Mouse (Mus musculus): ENCODE measurements at regions not wholly inside any gene's neighbourhood (a gene's known extent, or its start where the extent isn't known, plus 50 kb on each side); places are given as distances from the start of the nearest gene placed in this dataset.
"Not testable (repeated sequence)": the region's sequence is repeated elsewhere in the genome, so short reads cannot be mapped to it uniquely, and the experiment has no call there.

GRCm38 (mm10) chr14:96908737-96909136, 389.8 kb upstream of the Klhl1 start:
- no peak for DNase-seq

- DNase-seq = no peak
Measured at GRCm38 (mm10) chr14:96879701-96880100, 360.8 kb upstream of the Klhl1 start.

DNA sequence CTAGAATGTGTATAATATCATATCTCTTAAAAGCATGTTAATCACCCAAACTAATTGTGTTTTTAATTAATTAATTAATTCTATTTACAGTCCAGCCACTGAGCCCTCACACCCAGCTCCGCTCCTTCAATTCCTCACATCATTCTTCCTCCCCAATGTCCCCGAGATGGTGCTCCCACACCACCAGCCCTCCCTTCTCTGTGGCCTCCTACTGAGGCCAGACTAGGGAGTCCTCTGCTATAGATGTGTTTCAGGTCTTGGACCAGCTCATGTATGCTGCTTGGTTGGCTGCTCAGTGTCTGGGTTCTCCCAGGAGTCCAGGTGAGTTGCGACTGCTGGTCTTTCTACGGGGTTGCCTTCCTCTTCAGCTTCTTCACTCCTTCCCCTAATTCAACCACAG, 353.1 kb upstream of the Klhl1 start:
- no peak for DNase-seq

GRCm38 (mm10) chr14:96838910-96839309, 320.0 kb upstream of the Klhl1 start:
- no peak for DNase-seq

- no peak for DNase-seq
Measured at GRCm38 (mm10) chr14:96825083-96825482, 306.2 kb upstream of the Klhl1 start.

DNA sequence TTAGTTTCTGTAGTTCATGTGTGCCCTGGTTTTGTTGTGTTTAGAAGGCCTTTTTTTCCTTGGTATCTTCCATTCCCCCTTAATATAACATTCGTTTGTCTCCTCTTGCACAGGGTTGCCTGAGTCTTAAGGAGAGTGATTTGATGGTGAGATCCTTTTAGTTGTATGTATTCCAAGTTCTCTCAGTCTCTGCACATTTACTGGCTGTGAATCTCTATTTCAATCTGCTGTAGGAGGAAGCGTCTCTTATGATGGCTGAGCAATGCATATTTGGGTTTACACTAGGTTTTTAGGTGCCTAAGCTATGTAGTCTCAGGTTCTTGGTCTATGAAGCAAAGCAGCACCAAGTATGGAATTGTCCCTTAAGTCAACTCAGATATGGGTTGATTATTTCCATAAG, 296.8 kb upstream of the Klhl1 start:
- no peak for DNase-seq

DNA sequence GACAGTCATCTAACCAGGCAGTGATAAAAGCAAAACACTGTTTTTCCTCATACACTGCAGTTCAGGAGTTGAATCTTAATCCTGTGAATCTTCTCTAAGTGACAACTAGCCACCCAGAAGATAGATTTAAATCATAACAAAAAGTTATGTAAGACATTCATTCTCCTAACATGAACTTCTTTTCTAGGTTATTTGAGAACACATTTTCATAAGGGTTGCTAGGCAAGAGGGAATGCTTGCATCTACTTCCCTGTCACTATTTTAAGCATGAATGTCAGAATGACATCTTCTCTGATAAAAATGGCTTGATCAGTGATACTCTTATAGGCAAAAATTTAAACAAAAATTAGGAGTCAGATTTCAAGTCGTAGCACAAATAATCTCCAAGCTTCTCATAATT, 286.4 kb upstream of the Klhl1 start:
- no peak for DNase-seq

GRCm38 (mm10) chr14:96794806-96795205, 275.9 kb upstream of the Klhl1 start:
- DNase-seq = no peak

DNA sequence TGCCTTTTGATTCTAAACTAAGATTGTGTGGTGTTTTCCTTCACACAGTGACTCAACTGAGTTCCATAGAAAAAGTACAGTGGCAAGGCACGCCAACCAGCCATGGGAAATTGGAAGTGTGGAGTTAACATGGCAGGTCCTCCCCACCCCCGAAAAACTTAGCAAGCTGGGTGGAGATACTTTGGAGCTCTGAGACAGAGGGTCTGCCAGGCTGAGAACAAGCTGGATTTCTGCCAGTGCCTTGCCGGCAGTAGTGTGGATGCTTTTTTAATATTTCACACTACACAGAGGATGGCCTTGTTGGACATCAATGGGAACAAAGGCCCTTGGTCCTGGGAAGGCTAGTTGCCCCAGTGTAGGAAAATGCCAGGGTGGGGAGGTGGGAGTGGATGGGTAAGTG, 269.0 kb upstream of the Klhl1 start:
- no peak for DNase-seq

GRCm38 (mm10) chr14:96787286-96787685, 268.4 kb upstream of the Klhl1 start:
- no peak for DNase-seq

DNA sequence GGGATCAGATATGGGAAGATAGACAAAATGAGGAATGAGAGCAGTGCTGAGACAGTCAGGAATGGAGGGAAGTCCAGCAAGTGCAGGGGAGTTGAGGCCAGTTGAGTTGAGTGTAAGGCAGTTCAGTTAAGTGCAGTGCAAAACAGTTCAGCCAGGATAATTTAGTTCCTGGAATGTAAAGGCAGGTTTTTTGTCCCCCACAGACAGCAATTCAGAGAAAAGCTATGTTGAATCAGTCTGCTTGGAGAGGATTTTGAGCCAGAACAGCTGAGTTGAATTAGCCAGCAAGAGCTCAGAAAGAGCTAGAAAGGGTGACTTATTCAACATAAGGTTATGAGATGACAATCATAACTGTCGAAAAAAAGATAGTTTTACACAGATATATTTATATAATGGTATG, 256.9 kb upstream of the Klhl1 start:
- no peak for DNase-seq

- DNase-seq = no peak
Measured at GRCm38 (mm10) chr14:96760591-96760990, 241.7 kb upstream of the Klhl1 start.

GRCm38 (mm10) chr14:96733211-96733610, 214.3 kb upstream of the Klhl1 start:
- no peak for DNase-seq

GRCm38 (mm10) chr14:96697086-96697485, 178.2 kb upstream of the Klhl1 start:
- DNase-seq = no peak

DNA sequence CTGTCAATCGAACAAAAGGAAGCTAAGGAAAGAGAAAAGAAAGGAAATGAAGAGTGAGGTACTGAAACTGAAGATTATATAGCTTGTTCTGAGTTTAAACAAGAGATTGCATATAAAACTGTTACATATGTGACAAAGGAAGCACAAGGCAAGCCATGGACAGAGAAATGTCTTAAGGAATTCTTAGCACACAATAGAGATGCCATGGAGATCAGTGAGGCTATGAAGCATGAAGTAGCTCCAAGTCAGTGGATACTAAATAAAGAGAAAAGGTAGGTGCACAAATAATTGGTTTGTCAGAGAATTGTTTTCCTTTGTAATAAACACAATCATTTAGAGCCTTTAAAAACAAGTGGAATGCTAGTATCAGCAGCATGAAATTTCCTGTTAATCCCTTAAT, 172.0 kb upstream of the Klhl1 start:
- no peak for DNase-seq

GRCm38 (mm10) chr14:96683943-96684342, 165.0 kb upstream of the Klhl1 start:
- no peak for DNase-seq

DNA sequence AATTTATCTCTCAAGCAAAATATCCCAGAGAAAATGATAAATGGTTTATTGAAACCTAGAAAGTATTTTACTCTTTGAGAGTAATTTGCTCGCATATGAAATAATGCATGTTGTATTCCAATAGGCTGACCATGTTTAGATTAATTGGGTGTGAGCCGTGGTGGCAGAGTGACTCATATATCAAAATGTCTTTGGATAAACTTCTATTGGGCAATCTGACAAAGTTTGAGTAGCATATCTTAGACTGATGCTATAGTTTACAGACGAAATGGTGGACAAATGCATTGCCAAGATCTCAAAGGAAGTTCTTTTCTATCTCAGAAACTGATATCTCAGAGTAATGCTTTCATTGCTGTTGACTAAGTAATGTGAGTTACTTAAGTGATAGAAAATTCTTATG, 162.8 kb upstream of the Klhl1 start:
- DNase-seq = no peak

- DNase-seq = no peak
Measured at GRCm38 (mm10) chr14:96676213-96676612, 157.3 kb upstream of the Klhl1 start.

- no peak for DNase-seq
Measured at GRCm38 (mm10) chr14:96668635-96669034, 149.7 kb upstream of the Klhl1 start.

DNA sequence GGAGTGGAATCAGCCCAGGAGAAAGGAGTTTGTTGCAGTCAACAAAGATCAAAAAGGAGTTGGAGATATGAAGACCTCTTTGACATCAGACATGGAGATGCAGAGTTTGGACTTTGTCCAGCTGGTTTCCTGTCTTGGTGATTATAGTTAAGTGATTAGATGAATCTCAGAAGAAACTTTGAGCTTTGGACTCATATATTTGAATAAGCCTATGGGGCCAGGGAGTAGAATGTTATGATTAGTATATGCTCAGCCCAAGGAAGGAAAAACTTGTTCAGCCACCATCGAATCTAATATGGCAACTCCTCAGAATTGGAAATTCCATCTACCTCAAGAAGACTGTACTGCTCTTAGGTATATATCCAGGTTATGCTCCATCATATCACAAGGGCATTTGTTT, 137.6 kb upstream of the Klhl1 start:
- DNase-seq = no peak

- DNase-seq = no peak
Measured at GRCm38 (mm10) chr14:96630291-96630690, 111.4 kb upstream of the Klhl1 start.

- no peak for DNase-seq
Measured at GRCm38 (mm10) chr14:96606736-96607135, 87.8 kb upstream of the Klhl1 start.

- not testable (repeated sequence) for DNase-seq
Measured at GRCm38 (mm10) chr14:96601092-96601491, 82.2 kb upstream of the Klhl1 start.

- no peak for DNase-seq
Measured at GRCm38 (mm10) chr14:96592051-96592450, 73.1 kb upstream of the Klhl1 start.

All from kidney, adult 8-10 months (tissue).